Mouse (Mus musculus) heart, postnatal 0 days (tissue): ENCODE measurements at regions not wholly inside any gene's neighbourhood (a gene's known extent, or its start where the extent isn't known, plus 50 kb on each side); places are given as distances from the start of the nearest gene placed in this dataset.

Source experiments
- ATAC-seq: fragments of 200-750 bp; cut with Nextera tagmentation; 2 replicates; pipeline ENCODE4 v1.8.0; 2017; ENCODE audit warnings: low read depth, moderate number of reproducible peaks, moderate library complexity; ENCODE audit not compliant: insufficient read depth
- DNase-seq: peaks from one replicate; pipeline ENCODE4 v3.0.0-alpha.2; 2016; ENCODE audit warnings: low spot score
- H3K27ac ChIP-seq: fragments of 300-500 bp; sonication (generic); 2 replicates; pipeline ENCODE4 v1.5.1; 2014; ENCODE audit warnings: low read depth, mild to moderate bottlenecking
- H3K27me3 ChIP-seq: fragments of 300-500 bp; sonication (generic); 2 replicates; pipeline ENCODE4 v1.6.1; 2014; ENCODE audit warnings: low read length, mixed read lengths; ENCODE audit not compliant: control insufficient read depth, insufficient read depth
- H3K36me3 ChIP-seq: fragments of 300-500 bp; sonication (generic); replicated peaks from 2 replicates; pipeline ENCODE4 v1.6.1; 2014; ENCODE audit warnings: low read length, mixed read lengths; ENCODE audit not compliant: control insufficient read depth, insufficient read depth
- H3K4me1 ChIP-seq: fragments of 300-500 bp; sonication (generic); 2 replicates; pipeline ENCODE4 v1.6.1; 2014; ENCODE audit warnings: antibody characterized with exemption; ENCODE audit not compliant: control insufficient read depth, insufficient read depth
- H3K4me2 ChIP-seq: fragments of 300-500 bp; sonication (generic); 2 replicates; pipeline ENCODE4 v1.6.1; 2014; ENCODE audit warnings: low read depth, mild to moderate bottlenecking, low read length, moderate library complexity
- H3K4me3 ChIP-seq: fragments of 300-500 bp; sonication (generic); 2 replicates; pipeline ENCODE4 v1.5.1; 2014; ENCODE audit warnings: low read depth, low read length
- H3K9ac ChIP-seq: fragments of 300-500 bp; sonication (generic); replicated peaks from 2 replicates; pipeline ENCODE4 v1.6.1; 2014; ENCODE audit warnings: low read depth, low read length, mixed read lengths
- H3K9me3 ChIP-seq: fragments of 300-500 bp; sonication (generic); replicated peaks from 2 replicates; pipeline ENCODE4 v1.6.1; 2016; ENCODE audit warnings: low read length; ENCODE audit not compliant: control insufficient read depth
- CTCF ChIP-seq: IDR thresholded peaks from 2 replicates; pipeline ENCODE4 v1.5.1; 2016; ENCODE audit warnings: antibody characterized with exemption, control low read depth, low read depth
- EP300 ChIP-seq: IDR thresholded peaks from 2 replicates; pipeline ENCODE4 v1.6.1; 2016; ENCODE audit warnings: antibody characterized with exemption, low read depth
- WGBS: fragments of 180-500 bp; shearing (Covaris S2); extraction: QIAGEN DNeasy Blood & Tissue Kit; methylation state at CpG from one replicate; pipeline ENCODE4 v1.1.7; 2014; 5-methylcytosine and 5-hydroxymethylcytosine counted together

DNA sequence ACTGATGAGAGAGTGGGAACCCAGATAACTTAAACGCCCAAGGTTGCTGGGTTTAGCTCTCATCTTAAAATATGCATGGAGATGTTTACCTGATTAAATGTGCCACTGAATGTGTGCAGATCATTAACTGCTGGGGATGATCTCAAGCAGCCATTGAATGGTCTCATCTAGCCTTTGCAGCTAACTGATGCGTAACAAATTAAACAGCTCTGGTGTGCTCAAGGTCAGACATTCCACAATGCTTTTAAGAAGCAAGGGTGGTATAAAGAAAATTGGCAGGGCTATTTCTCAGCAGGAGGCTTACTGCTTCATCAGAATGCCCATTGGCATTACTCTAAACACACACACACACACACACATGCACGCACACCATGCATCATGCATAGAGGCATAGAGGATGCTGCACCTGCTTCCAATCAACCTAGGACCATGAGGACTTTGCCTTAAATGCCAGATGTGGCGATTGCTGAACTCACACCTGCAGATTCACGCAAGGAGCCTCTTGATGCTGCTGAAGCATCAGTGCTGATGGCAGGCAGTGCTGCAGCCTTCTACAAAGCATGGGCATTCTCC is 333.4 kb downstream of the Ice1 start:
- 73% methylated on average over 5 of the region's 5 CpGs for WGBS

DNA sequence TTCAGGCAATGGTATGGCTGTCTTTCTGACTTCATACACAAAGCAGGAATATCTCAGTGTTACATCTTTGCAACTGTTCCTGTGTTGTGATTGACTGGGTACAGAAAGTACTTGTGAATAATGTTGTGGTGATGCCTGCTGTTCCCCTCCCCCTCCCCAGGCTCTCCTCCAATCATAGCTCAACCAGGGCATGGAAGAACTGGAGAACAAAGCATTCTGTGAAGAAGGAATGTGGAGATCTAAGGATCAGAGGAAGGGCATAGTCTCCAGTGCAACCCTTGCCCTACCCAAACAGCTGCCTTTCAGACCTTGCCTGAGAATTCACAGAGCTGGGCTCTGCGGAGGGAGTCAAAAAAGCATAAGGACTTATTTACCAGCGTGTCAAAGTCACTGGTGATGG is 326.9 kb downstream of the Ice1 start:
- H3K4me1 ChIP-seq = no peaks in the 10 kb centered on the region
- no peaks in the 10 kb centered on the region for H3K9me3 ChIP-seq
- ATAC-seq = no peak
- no peak overlapping the region for H3K9ac ChIP-seq
- no peak overlapping the region for H3K27ac ChIP-seq
- TF ChIP-seq EP300 (no peak), CTCF (no peak)
- no peak overlapping the region for H3K4me3 ChIP-seq
- WGBS = 49% methylated on average over 2 of the region's 2 CpGs
- H3K27me3 ChIP-seq = no peaks in the 10 kb centered on the region
- H3K36me3 ChIP-seq = no peaks in the 10 kb centered on the region
- DNase-seq = no peak
- no peak overlapping the region for H3K4me2 ChIP-seq

More for the DNA sequence above, 333.4 kb downstream of the Ice1 start:
- TF ChIP-seq CTCF = no peak
- TF ChIP-seq EP300 = no peak
- H3K27me3 ChIP-seq = no peaks in the 10 kb centered on the region
- no peaks in the 10 kb centered on the region for H3K36me3 ChIP-seq
- H3K9ac ChIP-seq = no peak overlapping the region
- ATAC-seq (no peak), DNase-seq (no peak)
- H3K27ac ChIP-seq = no peak overlapping the region
- no peak overlapping the region for H3K4me2 ChIP-seq
- H3K9me3 ChIP-seq = 0 out of 2 replicates have a peak, but pooled peaks cover 4% of the 10 kb centered on the region
- H3K4me3 ChIP-seq = no peak overlapping the region
- H3K4me1 ChIP-seq = no peaks in the 10 kb centered on the region

DNA sequence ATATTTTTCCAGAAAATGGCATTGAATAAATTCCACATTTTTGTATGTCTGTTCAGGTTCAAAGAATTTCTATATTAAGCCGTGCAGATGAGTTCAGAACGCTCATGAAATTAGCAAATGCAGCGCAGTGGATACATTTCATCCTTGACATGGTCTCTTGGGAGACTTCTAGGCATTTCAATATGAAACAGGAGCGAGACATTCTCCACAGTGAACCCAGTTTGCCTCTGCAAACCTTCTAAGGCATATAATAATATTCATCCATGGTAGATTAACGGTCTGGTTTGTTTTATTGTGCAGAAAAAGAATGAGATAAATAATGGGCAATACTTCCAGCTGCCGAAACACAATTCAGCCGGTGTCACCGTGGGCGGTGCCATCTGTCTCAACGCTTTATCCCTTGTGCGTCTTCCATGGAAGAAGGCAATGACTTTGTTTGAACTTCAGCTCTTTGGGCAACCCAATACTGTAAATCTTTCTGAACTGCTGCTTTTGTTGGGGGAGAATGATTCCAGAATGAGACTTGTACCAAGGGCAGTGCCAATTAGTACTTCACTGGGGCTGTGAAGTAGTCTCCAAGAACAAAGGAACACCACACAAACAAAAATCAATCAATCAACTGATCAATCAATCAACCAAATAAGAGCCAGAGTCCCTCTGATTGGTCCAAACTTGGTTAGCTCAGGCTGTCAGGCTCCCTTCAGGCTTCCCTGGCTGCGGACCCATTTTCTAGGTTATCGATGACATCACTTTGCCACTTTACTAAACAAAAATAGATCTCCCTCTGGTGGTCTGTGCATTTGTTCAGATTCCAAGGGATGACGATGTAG is 326.0 kb downstream of the Ice1 start:
- Histone ChIP-seq H3K27me3 (no peaks in the 10 kb centered on the region), H3K4me3 (no peak overlapping the region), H3K9me3 (no peaks in the 10 kb centered on the region), H3K4me1 (no peaks in the 10 kb centered on the region), H3K4me2 (no peak overlapping the region), H3K9ac (no peak overlapping the region), H3K27ac (no peak overlapping the region), H3K36me3 (no peaks in the 10 kb centered on the region)
- DNase-seq (no peak), ATAC-seq (no peak)
- TF ChIP-seq CTCF = no peak
- 82% methylated on average over 14 of the region's 14 CpGs for WGBS

DNA sequence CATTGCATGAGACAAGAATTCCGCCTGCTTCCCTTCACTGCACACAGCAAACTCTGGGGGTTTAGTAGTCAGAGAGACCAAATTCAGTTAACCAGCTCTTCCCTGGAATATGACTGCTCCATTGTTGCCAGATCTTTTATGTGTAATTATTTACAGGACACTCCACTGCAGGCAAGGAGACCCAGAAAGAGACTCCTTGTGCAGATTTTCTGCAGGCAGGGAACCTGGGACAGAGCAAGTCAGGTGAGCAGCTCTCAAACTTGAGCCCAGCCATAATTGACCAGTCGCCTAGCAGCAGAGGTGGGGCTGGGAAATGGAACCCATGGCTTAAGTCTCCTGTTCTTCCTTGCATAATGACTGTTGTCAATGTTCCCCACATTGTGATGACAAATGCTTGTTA is 324.2 kb downstream of the Ice1 start:
- Histone ChIP-seq H3K4me1 (no peaks in the 10 kb centered on the region), H3K27me3 (no peaks in the 10 kb centered on the region), H3K4me2 (no peak overlapping the region), H3K36me3 (no peaks in the 10 kb centered on the region), H3K9me3 (no peaks in the 10 kb centered on the region), H3K4me3 (no peak overlapping the region), H3K9ac (no peak overlapping the region), H3K27ac (no peak overlapping the region)
- 48% methylated on average over 2 of the region's 2 CpGs for WGBS
- DNase-seq (no peak), ATAC-seq (no peak)
- no peak for TF ChIP-seq CTCF
- TF ChIP-seq EP300 = no peak

DNA sequence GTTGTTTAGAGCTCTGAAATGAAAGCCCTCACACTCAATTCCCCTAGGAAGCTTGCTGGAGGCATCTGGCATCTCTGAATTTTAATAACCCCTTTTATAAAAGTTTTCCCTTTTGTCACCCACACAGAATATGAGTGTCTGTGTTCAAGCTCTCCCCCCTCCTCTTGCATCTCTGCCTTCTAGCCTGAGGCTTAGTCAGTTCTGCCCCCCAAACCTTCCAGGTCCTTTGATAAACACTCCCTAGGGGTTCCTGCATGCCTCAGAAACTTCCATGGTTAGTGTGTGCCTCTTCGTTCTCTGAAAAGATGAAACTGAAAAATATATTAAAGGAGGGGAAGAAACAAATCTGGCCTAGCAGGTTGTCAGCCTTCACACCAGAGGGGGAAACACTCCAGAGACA is 313.9 kb downstream of the Ice1 start:
- H3K4me1 ChIP-seq = no peaks in the 10 kb centered on the region
- ATAC-seq (no peak), DNase-seq (no peak)
- no peaks in the 10 kb centered on the region for H3K9me3 ChIP-seq
- H3K27ac ChIP-seq = no peak overlapping the region
- no peak overlapping the region for H3K4me3 ChIP-seq
- no peaks in the 10 kb centered on the region for H3K27me3 ChIP-seq
- TF ChIP-seq EP300 = no peak
- TF ChIP-seq CTCF = no peak
- no peak overlapping the region for H3K9ac ChIP-seq
- H3K36me3 ChIP-seq = no peaks in the 10 kb centered on the region
- 65% methylated on average over 1 of the region's 1 CpGs for WGBS
- no peak overlapping the region for H3K4me2 ChIP-seq
